Mouse (Mus musculus): ENCODE measurements around the gene Csrp2. TPM values are rescaled to one million over a fixed set of nuclear protein-coding genes. Genes with fewer than 3 reads are reported as not detected.
A peak's percentile ranks its signal among the peaks of the same experiment; 100 is the strongest.

The Csrp2 gene
- polyA plus RNA-seq, 1 experiment from 2014 or later = 26.2 TPM

- peaks cover 46% of the 10 kb centered on the region for H3K36me3 ChIP-seq
- H3K27me3 ChIP-seq (replicated peaks) = no peaks in the 10 kb centered on the region
- WGBS (ENCODE audit: insufficient replicate concordance) = 58% methylated on average over 2 of the region's 2 CpGs
- no peak overlapping the region for H3K4me3 ChIP-seq
- H3K4me1 ChIP-seq = peaks cover 8% of the 10 kb centered on the region
- H3K9ac ChIP-seq = no peak overlapping the region
- H3K27ac ChIP-seq = no peak overlapping the region
- H3K9me3 ChIP-seq (replicated peaks) = no peaks in the 10 kb centered on the region
- no peak overlapping the region for H3K4me2 ChIP-seq
- ATAC-seq = no peak
Observed at GRCm38 (mm10) chr10:110977379-110977778, 57.8 kb downstream of the Csrp2 start.

- Histone ChIP-seq H3K9me3 (replicated peaks) (no peaks in the 10 kb centered on the region), H3K4me1 (peaks cover 8% of the 10 kb centered on the region), H3K9ac (no peak overlapping the region), H3K27ac (no peak overlapping the region), H3K36me3 (peaks cover 36% of the 10 kb centered on the region), H3K4me2 (no peak overlapping the region), H3K4me3 (no peak overlapping the region), H3K27me3 (replicated peaks) (no peaks in the 10 kb centered on the region)
- WGBS (ENCODE audit: insufficient replicate concordance) = 33% methylated on average over 2 of the region's 2 CpGs
- 0 out of 2 replicates have a peak, but pooled peaks have one; percentile 28 for ATAC-seq
Observed at GRCm38 (mm10) chr10:110979431-110979830, 59.8 kb downstream of the Csrp2 start.

GRCm38 (mm10) chr10:110980441-110980840 lies 60.9 kb downstream of the Csrp2 start:
- Histone ChIP-seq H3K9me3 (replicated peaks) (no peaks in the 10 kb centered on the region), H3K4me3 (no peak overlapping the region), H3K27me3 (replicated peaks) (no peaks in the 10 kb centered on the region), H3K36me3 (peaks cover 36% of the 10 kb centered on the region), H3K4me2 (no peak overlapping the region), H3K27ac (no peak overlapping the region), H3K4me1 (peaks cover 8% of the 10 kb centered on the region), H3K9ac (no peak overlapping the region)
- WGBS (ENCODE audit: insufficient replicate concordance) = 81% methylated on average over 6 of the region's 6 CpGs
- peak; percentile 18; the same call in 1 of the 2 replicates for ATAC-seq

- Histone ChIP-seq H3K9ac (no peak overlapping the region), H3K4me2 (no peak overlapping the region), H3K27ac (no peak overlapping the region), H3K4me1 (peaks cover 8% of the 10 kb centered on the region), H3K36me3 (peaks cover 32% of the 10 kb centered on the region), H3K9me3 (replicated peaks) (no peaks in the 10 kb centered on the region), H3K27me3 (replicated peaks) (no peaks in the 10 kb centered on the region), H3K4me3 (no peak overlapping the region)
- ATAC-seq = no peak
- WGBS (ENCODE audit: insufficient replicate concordance) = 82% methylated on average over 4 of the region's 4 CpGs
Observed at GRCm38 (mm10) chr10:110982771-110983170, 63.2 kb downstream of the Csrp2 start.

GRCm38 (mm10) chr10:110986682-110987081 lies 67.1 kb downstream of the Csrp2 start:
- no peak overlapping the region for H3K4me2 ChIP-seq
- H3K4me1 ChIP-seq = peaks cover 10% of the 10 kb centered on the region
- H3K27ac ChIP-seq = no peak overlapping the region
- 76% methylated on average over 17 of the region's 17 CpGs for WGBS (ENCODE audit: insufficient replicate concordance)
- H3K27me3 ChIP-seq (replicated peaks) = no peaks in the 10 kb centered on the region
- no peak overlapping the region for H3K4me3 ChIP-seq
- no peaks in the 10 kb centered on the region for H3K9me3 ChIP-seq (replicated peaks)
- H3K9ac ChIP-seq = no peak overlapping the region
- no peak for ATAC-seq
- peaks cover 3% of the 10 kb centered on the region; the same call in 1 of the 2 replicates for H3K36me3 ChIP-seq

Other genes with a start within 250 kb of the Csrp2 start
- 12.0 and 13.2 TPM in 2 replicates for gene E2f7, start 174.3 kb upstream of the Csrp2 start, polyA plus RNA-seq (2016; fragmentation: Nextera tagmentation; extraction: Ambion mirVana)
- 7.7 and 9.1 TPM in 2 replicates for gene Zdhhc17, start 90.4 kb downstream of the Csrp2 start, polyA plus RNA-seq (2016; fragmentation: Nextera tagmentation; extraction: Ambion mirVana)
- 11.4 and 12.1 TPM in 2 replicates for gene Osbpl8, start 245.0 kb downstream of the Csrp2 start, polyA plus RNA-seq (2016; fragmentation: Nextera tagmentation; extraction: Ambion mirVana)

Measured in liver, embryonic 12.5 days (tissue).